In genomic region chr4:150745529-150746429, GRCm38 (mm10) we compare ENCODE assay signal across 9 mouse cellular contexts.
DNase-seq lines count a peak whose midpoint lies in the region; ATAC-seq and TF ChIP-seq lines count a peak whose summit lies in the region.
"Had no signal": no experiment of that assay in that cellular context is flagged by ENCODE, and none has a peak within 500 bp of the region (broad histone marks: within the 10 kb centered on the region; RNA-seq: fewer than 3 reads in every experiment).

No protein-coding gene starts in this region.

- peaks cover 35% of the 10 kb centered on the region for H3K4me1 ChIP-seq in lung, embryonic 14.5 days (ENCODE audit: insufficient read depth)
- peaks cover 5% of the 10 kb centered on the region for H3K4me1 ChIP-seq in lung, adult 2 months (ENCODE audit: control insufficient read depth, insufficient read depth, low read length)
- peaks cover 49% of the 10 kb centered on the region for H3K4me1 ChIP-seq in heart, embryonic 10.5 days
- H3K4me1 ChIP-seq in kidney, adult 2 months (ENCODE audit: control insufficient read depth, insufficient read depth, low read length): peaks cover 21% of the 10 kb centered on the region
- peaks cover 10% of the 10 kb centered on the region for H3K4me1 ChIP-seq in liver, embryonic 15.5 days (replicated peaks)

- TF ChIP-seq POLR2A in lung, adult 2 months (IDR thresholded peaks at IDR 0.05; ENCODE audit: borderline replicate concordance, extremely low read depth, low read depth, low read length): no peak
- TF ChIP-seq POLR2A in kidney, adult 2 months (IDR thresholded peaks at IDR 0.05; ENCODE audit: low read depth, low read length): no peak

- no peak overlapping the region for H3K4me3 ChIP-seq in lung, embryonic 14.5 days (ENCODE audit: low read depth, low read length)
- H3K4me3 ChIP-seq in lung, adult 2 months (replicated peaks; ENCODE audit: extremely low read depth, low read depth, low read length): no peak overlapping the region
- H3K4me3 ChIP-seq in heart, embryonic 10.5 days: no peak overlapping the region
- no peak overlapping the region for H3K4me3 ChIP-seq in kidney, adult 2 months (ENCODE audit: insufficient read depth, low read depth, low read length)
- no peak overlapping the region for H3K4me3 ChIP-seq in liver, embryonic 15.5 days (replicated peaks)

- no peaks in the 10 kb centered on the region for H3K36me3 ChIP-seq in lung, embryonic 14.5 days (ENCODE audit: insufficient read depth)
- no peaks in the 10 kb centered on the region for H3K36me3 ChIP-seq in heart, embryonic 10.5 days
- no peaks in the 10 kb centered on the region for H3K36me3 ChIP-seq in kidney, adult 2 months (ENCODE audit: control insufficient read depth, insufficient read depth, low read length)
- H3K36me3 ChIP-seq in liver, embryonic 15.5 days (replicated peaks): no peaks in the 10 kb centered on the region

- H3K27me3 ChIP-seq in lung, embryonic 14.5 days (ENCODE audit: insufficient read depth, low read length): no peaks in the 10 kb centered on the region
- H3K27me3 ChIP-seq in heart, embryonic 10.5 days (ENCODE audit: insufficient read depth, poor library complexity, severe bottlenecking): 0 out of 2 replicates have a peak, but pooled peaks cover 1% of the 10 kb centered on the region
- no peaks in the 10 kb centered on the region for H3K27me3 ChIP-seq in kidney, adult 2 months (replicated peaks; ENCODE audit: control insufficient read depth, insufficient read depth, low read length)
- H3K27me3 ChIP-seq in liver, embryonic 15.5 days: no peaks in the 10 kb centered on the region

- H3K27ac ChIP-seq in lung, embryonic 14.5 days (ENCODE audit: low read depth): peak overlapping the region; percentile 62
- peak overlapping the region; percentile 87 for H3K27ac ChIP-seq in heart, embryonic 10.5 days
- H3K27ac ChIP-seq in kidney, adult 2 months (ENCODE audit: insufficient read depth, low read depth, low read length): peak overlapping the region; percentile 96
- H3K27ac ChIP-seq in liver, embryonic 15.5 days (replicated peaks): peak overlapping the region; percentile 69
- H3K27ac ChIP-seq: macrophage had no signal

- DNase-seq in lung, embryonic 14.5 days: peak; percentile 93
- DNase-seq in lung, adult 2 months: no peak
- peak; percentile 13 for DNase-seq in cerebellum, adult 8-10 months
- DNase-seq in heart, embryonic 10.5 days (ENCODE audit: low spot score): no peak
- peak; percentile 96 for DNase-seq in kidney, adult 2 months
- peak; percentile 41 for DNase-seq in retina, embryonic 14.5 days (ENCODE audit: low spot score)
- DNase-seq in ovary, postnatal 36 days (ENCODE audit: low spot score): no peak

- no peak overlapping the region for H3K9ac ChIP-seq in lung, embryonic 14.5 days
- H3K9ac ChIP-seq in liver, embryonic 15.5 days: no peak overlapping the region

- no peaks in the 10 kb centered on the region for H3K9me3 ChIP-seq in lung, embryonic 14.5 days (ENCODE audit: low read depth, low read length)
- no peaks in the 10 kb centered on the region for H3K9me3 ChIP-seq in heart, embryonic 10.5 days
- no peaks in the 10 kb centered on the region for H3K9me3 ChIP-seq in liver, embryonic 15.5 days (replicated peaks)

- peak; percentile 84 for ATAC-seq in lung, embryonic 14.5 days (ENCODE audit: insufficient read depth)
- ATAC-seq in liver, embryonic 15.5 days (ENCODE audit: insufficient read depth): peak; percentile 69

- H3K4me2 ChIP-seq in lung, embryonic 14.5 days: no peak overlapping the region
- no peak overlapping the region for H3K4me2 ChIP-seq in liver, embryonic 15.5 days

- TF ChIP-seq CTCF in lung, embryonic 14.5 days (IDR thresholded peaks at IDR 0.05; ENCODE audit: low read depth): no peak
- TF ChIP-seq CTCF in lung, adult 2 months (IDR thresholded peaks at IDR 0.05; ENCODE audit: insufficient read depth, low read length): no peak
- no peak for TF ChIP-seq CTCF in kidney, adult 2 months (conservative IDR thresholded peaks at IDR 0.05; ENCODE audit: insufficient read depth, insufficient read length, low read depth, low read length)

- 26% methylated on average over 7 of the region's 7 CpGs for WGBS in lung, embryonic 14.5 days
- 44% methylated on average over 7 of the region's 7 CpGs for WGBS in lung, adult 2 months
- WGBS in heart, embryonic 10.5 days: 52% methylated on average over 7 of the region's 7 CpGs
- WGBS in kidney, adult 2 months: 16% methylated on average over 7 of the region's 7 CpGs
- 43% methylated on average over 7 of the region's 7 CpGs for WGBS in liver, embryonic 15.5 days (ENCODE audit: insufficient replicate concordance)

Comparison
In these comparisons a context has a peak if more than half of its experiments do, and no peak if none do; other contexts are left out.
1. DNase-seq: peak in lung, embryonic 14.5 days (single experiment), cerebellum, adult 8-10 months (single experiment), kidney, adult 2 months (single experiment) and retina, embryonic 14.5 days (single experiment); none in lung, adult 2 months (single experiment), heart, embryonic 10.5 days (single experiment) and ovary, postnatal 36 days (single experiment).
2. Peak in every context shown above with its lines, with median percentiles within 50 percentile points of each other: H3K27ac ChIP-seq.